Mouse (Mus musculus): ENCODE results near the gene Otop3.
A peak's percentile ranks its signal among the peaks of the same experiment; 100 is the strongest.

Gene Otop3

GRCm38 (mm10) chr11:115318245-115319027 lies 16.1 kb upstream of the Otop3 start:
- DNase-seq (ENCODE audit: low read depth, low spot score), result no peak

GRCm38 (mm10) chr11:115319704-115320383 lies 14.7 kb upstream of the Otop3 start:
- DNase-seq (ENCODE audit: low read depth, low spot score), result no peak

- no peak for DNase-seq (ENCODE audit: low read depth, low spot score)
These were observed 12.4 kb upstream of the Otop3 start, which contains the start of gene Ush1g for GRCm38 (mm10) chr11:115321906-115322693. Gene Ush1g, minus strand, starts transcription at chr11:115322041.

- DNase-seq (ENCODE audit: low read depth, low spot score), result no peak
These were observed 11.2 kb upstream of the Otop3 start for GRCm38 (mm10) chr11:115323354-115323753.

GRCm38 (mm10) chr11:115326730-115327129 lies 7.8 kb upstream of the Otop3 start:
- no peak for DNase-seq (ENCODE audit: low read depth, low spot score)

GRCm38 (mm10) chr11:115329339-115329738 lies 5.2 kb upstream of the Otop3 start:
- DNase-seq (ENCODE audit: low read depth, low spot score), result no peak

GRCm38 (mm10) chr11:115335223-115335622 lies 692 bp downstream of the Otop3 start:
- DNase-seq (ENCODE audit: low read depth, low spot score), result no peak

- DNase-seq (ENCODE audit: low read depth, low spot score), result no peak
These were observed 1.6 kb downstream of the Otop3 start for GRCm38 (mm10) chr11:115336115-115336514.

- DNase-seq (ENCODE audit: low read depth, low spot score), result no peak
These were observed 2.8 kb downstream of the Otop3 start for GRCm38 (mm10) chr11:115337350-115337749.

- no peak for DNase-seq (ENCODE audit: low read depth, low spot score)
These were observed 3.3 kb downstream of the Otop3 start for GRCm38 (mm10) chr11:115337826-115338225.

- DNase-seq (ENCODE audit: low read depth, low spot score), result no peak
These were observed 6.7 kb downstream of the Otop3 start for GRCm38 (mm10) chr11:115341246-115341645.

GRCm38 (mm10) chr11:115341866-115342265 lies 7.3 kb downstream of the Otop3 start:
- DNase-seq (ENCODE audit: low read depth, low spot score), result no peak

- DNase-seq (ENCODE audit: low read depth, low spot score), result no peak
These were observed 10.4 kb downstream of the Otop3 start for GRCm38 (mm10) chr11:115344967-115345366.

- no peak for DNase-seq (ENCODE audit: low read depth, low spot score)
These were observed 11.0 kb downstream of the Otop3 start for GRCm38 (mm10) chr11:115345515-115345914.

- no peak for DNase-seq (ENCODE audit: low read depth, low spot score)
These were observed 14.2 kb downstream of the Otop3 start for GRCm38 (mm10) chr11:115348681-115349248.

GRCm38 (mm10) chr11:115349976-115350375 lies 15.4 kb downstream of the Otop3 start:
- no peak for DNase-seq (ENCODE audit: low read depth, low spot score)

GRCm38 (mm10) chr11:115353375-115353774 lies 18.8 kb downstream of the Otop3 start:
- DNase-seq (ENCODE audit: low read depth, low spot score), result no peak

- DNase-seq (ENCODE audit: low read depth, low spot score), result no peak
These were observed 19.7 kb downstream of the Otop3 start for GRCm38 (mm10) chr11:115354183-115354582.

- peak; percentile 60 for DNase-seq (ENCODE audit: low read depth, low spot score)
These were observed 23.9 kb downstream of the Otop3 start for GRCm38 (mm10) chr11:115358468-115358867.

- no peak for DNase-seq (ENCODE audit: low read depth, low spot score)
These were observed 24.8 kb downstream of the Otop3 start for GRCm38 (mm10) chr11:115359293-115359692.

GRCm38 (mm10) chr11:115359726-115360125 lies 25.2 kb downstream of the Otop3 start:
- no peak for DNase-seq (ENCODE audit: low read depth, low spot score)

- no peak for DNase-seq (ENCODE audit: low read depth, low spot score)
These were observed 29.6 kb downstream of the Otop3 start for GRCm38 (mm10) chr11:115364136-115364535.
